Mouse (Mus musculus) stomach, embryonic 16.5 days (tissue): ENCODE results near the gene Dnm3. TPM values are rescaled to one million over a fixed set of nuclear protein-coding genes. Genes with fewer than 3 reads are reported as not detected.

Experiments used
- ATAC-seq: fragments of 200-750 bp; cut with Nextera tagmentation; 2 replicates; pipeline ENCODE4 v1.8.0; 2017; ENCODE audit warnings: moderate number of reproducible peaks, moderate TSS enrichment; ENCODE audit not compliant: insufficient read depth, low FRiP score
- H3K27ac ChIP-seq: fragments of 300-500 bp; sonication (generic); 2 replicates; pipeline ENCODE4 v1.5.1; 2014; ENCODE audit warnings: low read length
- H3K27me3 ChIP-seq: fragments of 300-500 bp; sonication (generic); 2 replicates; pipeline ENCODE4 v1.6.1; 2014; ENCODE audit warnings: low read length, control low read depth, mixed read lengths; ENCODE audit not compliant: control insufficient read depth, insufficient read depth
- H3K36me3 ChIP-seq: fragments of 300-500 bp; sonication (generic); 2 replicates; pipeline ENCODE4 v1.6.1; 2014; ENCODE audit warnings: low read length; ENCODE audit not compliant: control insufficient read depth, insufficient read depth
- H3K4me1 ChIP-seq: fragments of 300-500 bp; sonication (generic); 2 replicates; pipeline ENCODE4 v1.6.1; 2014; ENCODE audit warnings: low read length, control low read depth, mixed read lengths; ENCODE audit not compliant: control insufficient read depth, insufficient read depth
- H3K4me2 ChIP-seq: fragments of 300-500 bp; sonication (generic); 2 replicates; pipeline ENCODE4 v1.6.1; 2014; ENCODE audit warnings: low read depth, low read length, mixed read lengths
- H3K4me3 ChIP-seq: fragments of 300-500 bp; sonication (generic); replicated peaks from 2 replicates; pipeline ENCODE4 v1.5.1; 2014; ENCODE audit warnings: mild to moderate bottlenecking, low read length
- H3K9ac ChIP-seq: fragments of 300-500 bp; sonication (generic); 2 replicates; pipeline ENCODE4 v1.6.1; 2014; ENCODE audit warnings: low read length
- H3K9me3 ChIP-seq: fragments of 300-500 bp; sonication (generic); replicated peaks from 2 replicates; pipeline ENCODE4 v1.6.1; 2016; ENCODE audit warnings: low read length, control low read depth; ENCODE audit not compliant: control insufficient read depth
- WGBS: fragments of 180-500 bp; shearing (Covaris S2); extraction: QIAGEN DNeasy Blood & Tissue Kit; methylation state at CpG from one replicate; pipeline ENCODE4 v1.1.7; 2014; 5-methylcytosine and 5-hydroxymethylcytosine counted together
- polyA plus RNA-seq: library from polyadenylated mRNA; unstranded; fragments of >200 nt; fragmentation: Nextera tagmentation; extraction: Ambion mirVana; gene quantifications from 2 replicates; pipeline ENCODE4 v1.2.1, GENCODE M21; 2015

The Dnm3 gene
- polyA plus RNA-seq, 1 experiment from 2014 or later: 6.4 TPM

DNA sequence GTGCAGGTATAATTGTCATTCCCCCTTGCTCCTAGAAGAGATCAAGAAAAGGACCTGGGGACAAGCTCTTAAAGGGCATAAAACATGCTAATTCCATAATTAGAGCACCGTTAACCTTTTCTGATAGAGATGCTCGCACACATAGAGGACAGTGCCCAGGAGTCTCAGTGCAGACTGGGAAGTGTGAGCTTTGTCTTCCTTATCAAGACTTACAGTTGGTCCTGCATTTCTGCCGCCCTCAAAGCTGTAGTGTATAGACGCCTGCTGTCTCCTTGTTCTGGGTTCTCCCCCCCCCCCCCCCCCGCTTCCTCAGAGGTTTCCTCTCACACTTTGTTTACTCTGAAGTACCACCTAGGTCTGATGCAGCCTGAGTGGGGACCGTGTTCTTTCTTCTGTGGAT is 332.1 kb downstream of the Dnm3 start:
- H3K9me3 ChIP-seq: no peaks in the 10 kb centered on the region
- no peak overlapping the region for H3K27ac ChIP-seq
- H3K4me2 ChIP-seq: no peak overlapping the region
- no peak overlapping the region for H3K9ac ChIP-seq
- 63% methylated on average over 5 of the region's 6 CpGs for WGBS
- no peaks in the 10 kb centered on the region for H3K36me3 ChIP-seq
- no peaks in the 10 kb centered on the region for H3K27me3 ChIP-seq
- no peak overlapping the region for H3K4me3 ChIP-seq
- no peak for ATAC-seq
- H3K4me1 ChIP-seq: peaks cover 9% of the 10 kb centered on the region

- H3K4me1 ChIP-seq: peaks cover 9% of the 10 kb centered on the region
- no peak overlapping the region for H3K4me3 ChIP-seq
- H3K4me2 ChIP-seq: no peak overlapping the region
- H3K9me3 ChIP-seq: no peaks in the 10 kb centered on the region
- ATAC-seq: 0 out of 2 replicates have a peak, but pooled peaks have one; percentile 3
- no peak overlapping the region for H3K9ac ChIP-seq
- H3K36me3 ChIP-seq: no peaks in the 10 kb centered on the region
- peak overlapping the region; percentile 84 for H3K27ac ChIP-seq
- WGBS: 83% methylated on average over 1 of the region's 1 CpGs
- H3K27me3 ChIP-seq: no peaks in the 10 kb centered on the region
These were observed 332.8 kb downstream of the Dnm3 start for GRCm38 (mm10) chr1:162144992-162145391.

GRCm38 (mm10) chr1:162143974-162144912 is 333.6 kb downstream of the Dnm3 start:
- H3K4me3 ChIP-seq: no peak overlapping the region
- ATAC-seq: peak; percentile 85
- H3K36me3 ChIP-seq: no peaks in the 10 kb centered on the region
- 27% methylated on average over 6 of the region's 6 CpGs for WGBS
- no peaks in the 10 kb centered on the region for H3K9me3 ChIP-seq
- H3K4me1 ChIP-seq: peaks cover 9% of the 10 kb centered on the region
- peak overlapping the region; percentile 14; the same call in 1 of the 2 replicates for H3K4me2 ChIP-seq
- no peaks in the 10 kb centered on the region for H3K27me3 ChIP-seq
- H3K9ac ChIP-seq: peak overlapping the region; percentile 2; the same call in 1 of the 2 replicates
- H3K27ac ChIP-seq: peak overlapping the region; percentile 84

DNA sequence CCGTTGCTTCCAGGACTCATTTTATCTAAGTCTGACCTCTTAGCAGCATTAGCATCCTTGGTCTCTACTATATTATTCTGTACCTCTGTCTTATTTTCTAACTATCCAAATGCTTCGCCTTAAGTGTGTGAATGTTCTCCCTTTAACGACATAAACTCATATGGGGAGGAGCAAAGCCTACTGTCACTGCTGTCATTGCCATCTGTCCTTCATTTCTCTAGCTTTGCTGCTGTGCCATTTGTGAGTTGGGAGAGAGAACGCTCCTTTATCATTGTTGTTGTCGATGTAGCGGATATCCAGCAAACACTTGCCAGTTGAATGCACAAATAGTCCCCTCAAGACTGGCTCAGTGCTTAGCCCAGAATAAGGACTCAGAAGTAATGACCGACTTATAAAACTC is 335.5 kb downstream of the Dnm3 start:
- Histone ChIP-seq H3K36me3 (no peaks in the 10 kb centered on the region), H3K27ac (no peak overlapping the region), H3K27me3 (no peaks in the 10 kb centered on the region), H3K9me3 (no peaks in the 10 kb centered on the region), H3K4me2 (no peak overlapping the region), H3K4me1 (peaks cover 9% of the 10 kb centered on the region), H3K4me3 (no peak overlapping the region), H3K9ac (no peak overlapping the region)
- WGBS: 89% methylated on average over 7 of the region's 7 CpGs
- ATAC-seq: no peak

- no peaks in the 10 kb centered on the region for H3K9me3 ChIP-seq
- H3K36me3 ChIP-seq: no peaks in the 10 kb centered on the region
- H3K4me2 ChIP-seq: no peak overlapping the region
- H3K9ac ChIP-seq: no peak overlapping the region
- H3K27me3 ChIP-seq: no peaks in the 10 kb centered on the region
- ATAC-seq: no peak
- no peaks in the 10 kb centered on the region for H3K4me1 ChIP-seq
- H3K27ac ChIP-seq: 0 out of 2 replicates have a peak overlapping the region, but pooled peaks have one; percentile 42
- 29% methylated on average over 4 of the region's 4 CpGs for WGBS
- no peak overlapping the region for H3K4me3 ChIP-seq
These were observed 341.5 kb downstream of the Dnm3 start for GRCm38 (mm10) chr1:162136328-162136727.

DNA sequence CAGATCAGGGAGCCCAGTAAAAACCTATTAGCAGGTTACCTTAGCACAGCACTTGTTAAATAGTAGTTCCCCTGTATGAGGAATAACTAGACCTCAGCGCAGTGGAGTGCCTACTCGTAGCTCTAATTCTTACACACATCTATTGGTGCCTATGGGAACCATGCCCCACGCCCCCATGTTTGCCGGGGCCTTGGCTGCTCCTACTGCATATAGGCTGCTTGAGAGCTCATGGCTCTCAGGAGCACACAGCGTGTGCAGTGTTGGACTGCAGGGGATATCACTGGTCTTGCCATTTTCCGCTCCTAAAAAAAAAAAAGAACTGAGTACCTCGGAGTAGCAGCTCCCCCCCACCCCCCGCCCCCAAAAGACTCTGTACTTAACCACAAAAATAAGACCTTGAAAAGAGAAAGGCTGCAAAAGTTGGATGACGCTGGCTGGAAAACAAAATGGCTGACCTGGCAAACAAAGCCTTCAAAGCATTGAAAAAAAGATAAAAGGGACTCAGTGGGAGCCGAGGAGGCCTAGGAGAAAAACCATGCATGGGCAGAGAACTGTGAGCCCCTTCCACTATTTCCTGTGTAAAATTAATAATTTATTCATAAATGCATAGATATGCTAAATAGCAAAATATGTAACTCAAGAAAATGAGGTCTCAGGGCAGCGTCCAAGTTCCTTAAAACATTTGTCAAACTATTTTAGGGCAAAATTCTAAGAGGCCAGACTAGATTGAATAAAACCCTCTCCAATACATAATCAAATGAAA is 342.2 kb downstream of the Dnm3 start:
- 79% methylated on average over 11 of the region's 11 CpGs for WGBS
- peak overlapping the region; percentile 13; the same call in 1 of the 2 replicates for H3K27ac ChIP-seq

GRCm38 (mm10) chr1:162134651-162135066 is 343.2 kb downstream of the Dnm3 start:
- 34% methylated on average over 3 of the region's 3 CpGs for WGBS
- Histone ChIP-seq H3K27me3 (no peaks in the 10 kb centered on the region), H3K9ac (no peak overlapping the region), H3K36me3 (no peaks in the 10 kb centered on the region), H3K9me3 (no peaks in the 10 kb centered on the region), H3K4me3 (no peak overlapping the region), H3K4me1 (no peaks in the 10 kb centered on the region), H3K27ac (no peak overlapping the region), H3K4me2 (no peak overlapping the region)
- ATAC-seq: no peak

More for the DNA sequence above, 342.2 kb downstream of the Dnm3 start:
- H3K27me3 ChIP-seq: no peaks in the 10 kb centered on the region
- no peaks in the 10 kb centered on the region for H3K9me3 ChIP-seq
- H3K36me3 ChIP-seq: no peaks in the 10 kb centered on the region
- H3K4me3 ChIP-seq: no peak overlapping the region
- H3K4me1 ChIP-seq: no peaks in the 10 kb centered on the region
- H3K9ac ChIP-seq: no peak overlapping the region
- no peak overlapping the region for H3K4me2 ChIP-seq
- ATAC-seq: no peak

DNA sequence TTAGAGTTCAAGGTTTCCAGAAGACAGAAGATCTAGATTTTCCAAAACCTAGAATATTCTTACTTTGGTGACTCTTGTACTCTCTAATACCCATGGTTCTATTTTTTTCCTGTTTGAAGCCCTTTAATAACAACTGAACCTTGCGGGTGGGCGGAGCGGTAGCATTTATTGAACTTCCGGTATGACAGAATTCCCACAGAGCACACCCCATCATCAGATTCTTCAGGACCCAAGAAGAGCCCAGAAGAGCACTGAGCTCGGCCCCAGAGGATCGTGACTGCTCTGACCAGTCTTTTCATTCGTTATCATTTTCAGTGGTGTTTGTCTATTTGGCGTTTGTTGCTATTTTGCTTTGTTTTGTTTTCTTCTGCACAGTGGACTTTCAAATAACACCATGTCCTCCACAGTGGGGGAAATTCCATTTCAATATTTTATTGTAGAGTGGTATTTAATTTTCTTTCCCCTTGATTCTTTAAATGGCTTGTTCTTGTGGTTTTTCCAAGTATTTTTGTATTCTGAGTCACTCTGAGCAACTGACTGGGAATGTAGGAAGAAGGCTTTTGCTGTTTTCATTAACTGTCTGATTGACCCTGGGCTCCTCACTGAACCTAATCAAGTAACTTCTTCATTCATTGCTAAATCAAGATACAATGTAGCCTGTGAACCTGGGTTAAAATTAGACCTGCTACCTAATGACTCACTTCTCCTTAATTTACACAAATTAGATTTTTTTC is 344.8 kb downstream of the Dnm3 start:
- 90% methylated on average over 8 of the region's 8 CpGs for WGBS
- H3K9ac ChIP-seq: no peak overlapping the region
- H3K4me3 ChIP-seq: no peak overlapping the region
- H3K9me3 ChIP-seq: no peaks in the 10 kb centered on the region
- no peaks in the 10 kb centered on the region for H3K36me3 ChIP-seq
- no peaks in the 10 kb centered on the region for H3K4me1 ChIP-seq
- H3K27me3 ChIP-seq: no peaks in the 10 kb centered on the region
- ATAC-seq: no peak
- no peak overlapping the region for H3K4me2 ChIP-seq
- no peak overlapping the region for H3K27ac ChIP-seq
